Mouse (Mus musculus) hindbrain, embryonic 14.5 days (tissue): ENCODE results near the gene Vav2. TPM values are rescaled to one million over a fixed set of nuclear protein-coding genes. Genes with fewer than 3 reads are reported as not detected.
A peak's percentile ranks its signal among the peaks of the same experiment; 100 is the strongest.

Source experiments
- ATAC-seq: fragments of 200-750 bp; cut with Nextera tagmentation; 2 replicates; pipeline ENCODE4 v1.8.0; 2017; ENCODE audit warnings: moderate number of reproducible peaks, mild to moderate bottlenecking, moderate TSS enrichment, moderate library complexity; ENCODE audit not compliant: low FRiP score
- DNase-seq: peaks from one replicate; pipeline ENCODE4 v3.0.0-alpha.2; 2015; ENCODE audit warnings: low spot score
- H3K27ac ChIP-seq: fragments of 300-500 bp; sonication (generic); 2 replicates; pipeline ENCODE4 v1.5.1; 2014; ENCODE audit warnings: mild to moderate bottlenecking, moderate library complexity
- H3K27me3 ChIP-seq: fragments of 300-500 bp; sonication (generic); 2 replicates; pipeline ENCODE4 v1.6.1; 2014; ENCODE audit warnings: mild to moderate bottlenecking, low read length, mixed read lengths; ENCODE audit not compliant: control insufficient read depth, insufficient read depth
- H3K36me3 ChIP-seq: fragments of 300-500 bp; sonication (generic); replicated peaks from 2 replicates; pipeline ENCODE4 v1.6.1; 2014; ENCODE audit not compliant: control insufficient read depth, insufficient read depth
- H3K4me1 ChIP-seq: fragments of 300-500 bp; sonication (generic); replicated peaks from 2 replicates; pipeline ENCODE4 v1.6.1; 2014; ENCODE audit warnings: antibody characterized with exemption, low read length, mixed read lengths; ENCODE audit not compliant: control insufficient read depth, insufficient read depth
- H3K4me2 ChIP-seq: fragments of 300-500 bp; sonication (generic); replicated peaks from 2 replicates; pipeline ENCODE4 v1.6.1; 2014; ENCODE audit warnings: mild to moderate bottlenecking, moderate library complexity
- H3K4me3 ChIP-seq: fragments of 300-500 bp; sonication (generic); replicated peaks from 2 replicates; pipeline ENCODE4 v1.5.1; 2014; ENCODE audit warnings: mild to moderate bottlenecking, low read length
- H3K9ac ChIP-seq: fragments of 300-500 bp; sonication (generic); 2 replicates; pipeline ENCODE4 v1.6.1; 2014
- H3K9me3 ChIP-seq: fragments of 300-500 bp; sonication (generic); 2 replicates; pipeline ENCODE4 v1.6.1; 2016; ENCODE audit warnings: low read length; ENCODE audit not compliant: control insufficient read depth
- WGBS: fragments of 180-500 bp; shearing (Covaris S2); extraction: QIAGEN DNeasy Blood & Tissue Kit; methylation state at CpG from one replicate; pipeline ENCODE4 v1.1.7; 2014; 5-methylcytosine and 5-hydroxymethylcytosine counted together
- polyA plus RNA-seq: library from polyadenylated mRNA; unstranded; fragments of >200 nt; fragmentation: Nextera tagmentation; extraction: Ambion mirVana; gene quantifications from 2 replicates; pipeline ENCODE4 v1.2.1, GENCODE M21; 2014

The Vav2 gene
- polyA plus RNA-seq, 1 experiment from 2014 or later = 16.0 TPM

- peaks cover 7% of the 10 kb centered on the region for H3K4me1 ChIP-seq
- no peak overlapping the region for H3K27ac ChIP-seq
- H3K4me3 ChIP-seq = no peak overlapping the region
- H3K27me3 ChIP-seq = no peaks in the 10 kb centered on the region
- H3K4me2 ChIP-seq = no peak overlapping the region
- no peak overlapping the region for H3K9ac ChIP-seq
- ATAC-seq (no peak), DNase-seq (no peak)
- WGBS = 86% methylated on average over 5 of the region's 5 CpGs
- H3K9me3 ChIP-seq = no peaks in the 10 kb centered on the region
- H3K36me3 ChIP-seq = no peaks in the 10 kb centered on the region
Observed at GRCm38 (mm10) chr2:27314269-27314668, 112.6 kb downstream of the Vav2 start.

- H3K9ac ChIP-seq = no peak overlapping the region
- H3K27me3 ChIP-seq = no peaks in the 10 kb centered on the region
- no peaks in the 10 kb centered on the region for H3K36me3 ChIP-seq
- ATAC-seq (no peak), DNase-seq (no peak)
- H3K4me1 ChIP-seq = peaks cover 8% of the 10 kb centered on the region
- no peak overlapping the region for H3K4me2 ChIP-seq
- no peak overlapping the region for H3K4me3 ChIP-seq
- H3K27ac ChIP-seq = no peak overlapping the region
- H3K9me3 ChIP-seq = no peaks in the 10 kb centered on the region
- 75% methylated on average over 3 of the region's 3 CpGs for WGBS
Observed at GRCm38 (mm10) chr2:27312500-27312899, 114.3 kb downstream of the Vav2 start.

GRCm38 (mm10) chr2:27311606-27312005 is 115.2 kb downstream of the Vav2 start:
- H3K27me3 ChIP-seq = no peaks in the 10 kb centered on the region
- no peak for DNase-seq
- ATAC-seq = no peak
- WGBS = 86% methylated on average over 3 of the region's 3 CpGs
- no peaks in the 10 kb centered on the region for H3K36me3 ChIP-seq
- H3K4me2 ChIP-seq = no peak overlapping the region
- no peaks in the 10 kb centered on the region for H3K9me3 ChIP-seq
- no peak overlapping the region for H3K9ac ChIP-seq
- H3K4me1 ChIP-seq = peaks cover 8% of the 10 kb centered on the region
- H3K27ac ChIP-seq = no peak overlapping the region
- no peak overlapping the region for H3K4me3 ChIP-seq

- WGBS = 75% methylated on average over 5 of the region's 5 CpGs
- no peak for ATAC-seq
- Histone ChIP-seq H3K4me2 (no peak overlapping the region), H3K4me1 (peaks cover 8% of the 10 kb centered on the region), H3K36me3 (no peaks in the 10 kb centered on the region), H3K9me3 (no peaks in the 10 kb centered on the region), H3K27me3 (no peaks in the 10 kb centered on the region), H3K4me3 (no peak overlapping the region), H3K27ac (no peak overlapping the region), H3K9ac (no peak overlapping the region)
- no peak for DNase-seq
Observed at GRCm38 (mm10) chr2:27310908-27311307, 115.9 kb downstream of the Vav2 start.

GRCm38 (mm10) chr2:27310221-27310620 is 116.6 kb downstream of the Vav2 start:
- 71% methylated on average over 5 of the region's 5 CpGs for WGBS
- H3K4me1 ChIP-seq = peaks cover 10% of the 10 kb centered on the region
- no peak for ATAC-seq
- DNase-seq = no peak
- no peak overlapping the region for H3K4me2 ChIP-seq
- no peaks in the 10 kb centered on the region for H3K36me3 ChIP-seq
- H3K27ac ChIP-seq = no peak overlapping the region
- H3K9ac ChIP-seq = no peak overlapping the region
- no peaks in the 10 kb centered on the region for H3K27me3 ChIP-seq
- no peaks in the 10 kb centered on the region for H3K9me3 ChIP-seq
- H3K4me3 ChIP-seq = no peak overlapping the region

GRCm38 (mm10) chr2:27306628-27307027 is 120.2 kb downstream of the Vav2 start:
- Histone ChIP-seq H3K36me3 (no peaks in the 10 kb centered on the region), H3K4me1 (peaks cover 25% of the 10 kb centered on the region), H3K9ac (no peak overlapping the region), H3K4me2 (no peak overlapping the region), H3K9me3 (no peaks in the 10 kb centered on the region), H3K4me3 (no peak overlapping the region), H3K27me3 (no peaks in the 10 kb centered on the region), H3K27ac (no peak overlapping the region)
- ATAC-seq (no peak), DNase-seq (no peak)
- 86% methylated on average over 8 of the region's 8 CpGs for WGBS

- Histone ChIP-seq H3K4me1 (peaks cover 36% of the 10 kb centered on the region), H3K9ac (no peak overlapping the region), H3K4me2 (no peak overlapping the region), H3K27me3 (no peaks in the 10 kb centered on the region), H3K27ac (no peak overlapping the region), H3K9me3 (no peaks in the 10 kb centered on the region), H3K4me3 (no peak overlapping the region), H3K36me3 (no peaks in the 10 kb centered on the region)
- DNase-seq (peak; percentile 27), ATAC-seq (no peak)
- 51% methylated on average over 13 of the region's 13 CpGs for WGBS
Observed at GRCm38 (mm10) chr2:27304741-27305140, 122.1 kb downstream of the Vav2 start.

GRCm38 (mm10) chr2:27304074-27304473 is 122.8 kb downstream of the Vav2 start:
- peaks cover 35% of the 10 kb centered on the region for H3K4me1 ChIP-seq
- no peak overlapping the region for H3K4me3 ChIP-seq
- DNase-seq (no peak), ATAC-seq (no peak)
- no peaks in the 10 kb centered on the region for H3K9me3 ChIP-seq
- no peak overlapping the region for H3K4me2 ChIP-seq
- no peak overlapping the region for H3K27ac ChIP-seq
- H3K27me3 ChIP-seq = no peaks in the 10 kb centered on the region
- no peaks in the 10 kb centered on the region for H3K36me3 ChIP-seq
- H3K9ac ChIP-seq = no peak overlapping the region

- H3K4me3 ChIP-seq = no peak overlapping the region
- H3K27ac ChIP-seq = peak overlapping the region; percentile 80
- peak overlapping the region; percentile 35; the same call in 1 of the 2 replicates for H3K9ac ChIP-seq
- peak; percentile 58 for DNase-seq
- WGBS = 24% methylated on average over 11 of the region's 12 CpGs
- no peaks in the 10 kb centered on the region for H3K9me3 ChIP-seq
- H3K4me2 ChIP-seq = 0 out of 2 replicates have a peak overlapping the region, but pooled peaks have one; percentile 4
- peaks cover 5% of the 10 kb centered on the region; the same call in 1 of the 2 replicates for H3K36me3 ChIP-seq
- peak; percentile 63; the same call in 1 of the 2 replicates for ATAC-seq
- no peaks in the 10 kb centered on the region for H3K27me3 ChIP-seq
- peaks cover 31% of the 10 kb centered on the region for H3K4me1 ChIP-seq
Observed at GRCm38 (mm10) chr2:27301444-27302111, 125.3 kb downstream of the Vav2 start.
